Mouse (Mus musculus): ENCODE data around the gene Gm49776. TPM values are rescaled to one million over a fixed set of nuclear protein-coding genes. Genes with fewer than 3 reads are reported as not detected.

The Gm49776 gene
- polyA plus RNA-seq, 1 experiment from 2014 or later, result 2.5 TPM

GRCm38 (mm10) chr16:18218580-18218996, 39.5 kb downstream of the Gm49776 start:
- WGBS, result 69% methylated on average over 9 of the region's 9 CpGs
- Histone ChIP-seq H3K4me3 (replicated peaks) (no peak overlapping the region), H3K9me3 (replicated peaks) (no peaks in the 10 kb centered on the region), H3K4me1 (peaks cover 9% of the 10 kb centered on the region), H3K27ac (replicated peaks) (no peak overlapping the region), H3K36me3 (peaks cover 16% of the 10 kb centered on the region), H3K9ac (no peak overlapping the region), H3K4me2 (replicated peaks) (no peak overlapping the region), H3K27me3 (no peaks in the 10 kb centered on the region)
- ATAC-seq (ENCODE audit: insufficient number of reproducible peaks, low FRiP score, low TSS enrichment, low read depth), result no peak

- Histone ChIP-seq H3K4me3 (replicated peaks) (no peak within 1 kb of the TSS), H3K9me3 (replicated peaks) (no peaks in the 10 kb centered on the region), H3K27ac (replicated peaks) (no peak within 1 kb of the TSS), H3K36me3 (peaks cover 6% of the 10 kb centered on the region; the same call in 1 of the 2 replicates), H3K9ac (no peak within 1 kb of the TSS), H3K27me3 (no peaks in the 10 kb centered on the region), H3K4me2 (replicated peaks) (no peak within 1 kb of the TSS), H3K4me1 (peaks cover 9% of the 10 kb centered on the region)
- no peak for ATAC-seq (ENCODE audit: insufficient number of reproducible peaks, low FRiP score, low TSS enrichment, low read depth)
- WGBS, result 83% methylated on average over 4 of the region's 4 CpGs
These were observed 40.5 kb downstream of the Gm49776 start, which contains the start of gene Ccdc188 for GRCm38 (mm10) chr16:18217579-18217978. Gene Ccdc188 (plus strand): TSS chr16:18217879.

- ATAC-seq (ENCODE audit: insufficient number of reproducible peaks, low FRiP score, low TSS enrichment, low read depth), result no peak
- H3K9me3 ChIP-seq (replicated peaks), result no peaks in the 10 kb centered on the region
- peaks cover 6% of the 10 kb centered on the region for H3K4me1 ChIP-seq
- H3K27ac ChIP-seq (replicated peaks), result no peak overlapping the region
- 77% methylated on average over 7 of the region's 7 CpGs for WGBS
- H3K4me2 ChIP-seq (replicated peaks), result no peak overlapping the region
- no peak overlapping the region for H3K4me3 ChIP-seq (replicated peaks)
- no peaks in the 10 kb centered on the region for H3K36me3 ChIP-seq
- no peak overlapping the region for H3K9ac ChIP-seq
- no peaks in the 10 kb centered on the region for H3K27me3 ChIP-seq
These were observed 43.3 kb downstream of the Gm49776 start for GRCm38 (mm10) chr16:18214858-18215257.

GRCm38 (mm10) chr16:18213689-18214088, 44.4 kb downstream of the Gm49776 start:
- Histone ChIP-seq H3K36me3 (no peaks in the 10 kb centered on the region), H3K4me3 (replicated peaks) (no peak overlapping the region), H3K9ac (no peak overlapping the region), H3K4me2 (replicated peaks) (no peak overlapping the region), H3K27ac (replicated peaks) (no peak overlapping the region), H3K4me1 (peaks cover 3% of the 10 kb centered on the region; the same call in 1 of the 2 replicates), H3K9me3 (replicated peaks) (no peaks in the 10 kb centered on the region), H3K27me3 (no peaks in the 10 kb centered on the region)
- WGBS, result 36% methylated on average over 6 of the region's 6 CpGs
- ATAC-seq (ENCODE audit: insufficient number of reproducible peaks, low FRiP score, low TSS enrichment, low read depth), result 0 out of 2 replicates have a peak, but pooled peaks have one; percentile 34

- H3K36me3 ChIP-seq, result no peaks in the 10 kb centered on the region
- H3K4me3 ChIP-seq (replicated peaks), result no peak overlapping the region
- peaks cover 3% of the 10 kb centered on the region; the same call in 1 of the 2 replicates for H3K4me1 ChIP-seq
- no peak for ATAC-seq (ENCODE audit: insufficient number of reproducible peaks, low FRiP score, low TSS enrichment, low read depth)
- no peaks in the 10 kb centered on the region for H3K9me3 ChIP-seq (replicated peaks)
- no peak overlapping the region for H3K4me2 ChIP-seq (replicated peaks)
- H3K27ac ChIP-seq (replicated peaks), result no peak overlapping the region
- H3K27me3 ChIP-seq, result no peaks in the 10 kb centered on the region
- H3K9ac ChIP-seq, result no peak overlapping the region
- 47% methylated on average over 10 of the region's 10 CpGs for WGBS
These were observed 46.5 kb downstream of the Gm49776 start for GRCm38 (mm10) chr16:18211417-18212171.

- peaks cover 3% of the 10 kb centered on the region; the same call in 1 of the 2 replicates for H3K4me1 ChIP-seq
- H3K27ac ChIP-seq (replicated peaks), result no peak overlapping the region
- H3K9me3 ChIP-seq (replicated peaks), result no peaks in the 10 kb centered on the region
- no peaks in the 10 kb centered on the region for H3K36me3 ChIP-seq
- no peaks in the 10 kb centered on the region for H3K27me3 ChIP-seq
- no peak overlapping the region for H3K4me3 ChIP-seq (replicated peaks)
- H3K4me2 ChIP-seq (replicated peaks), result no peak overlapping the region
- 24% methylated on average over 8 of the region's 8 CpGs for WGBS
- ATAC-seq (ENCODE audit: insufficient number of reproducible peaks, low FRiP score, low TSS enrichment, low read depth), result no peak
- H3K9ac ChIP-seq, result no peak overlapping the region
These were observed 47.3 kb downstream of the Gm49776 start for GRCm38 (mm10) chr16:18210701-18211416.

GRCm38 (mm10) chr16:18203430-18204091, 54.6 kb downstream of the Gm49776 start:
- no peaks in the 10 kb centered on the region for H3K27me3 ChIP-seq
- no peak overlapping the region for H3K4me2 ChIP-seq (replicated peaks)
- no peaks in the 10 kb centered on the region for H3K9me3 ChIP-seq (replicated peaks)
- no peaks in the 10 kb centered on the region for H3K36me3 ChIP-seq
- no peak overlapping the region for H3K9ac ChIP-seq
- H3K27ac ChIP-seq (replicated peaks), result no peak overlapping the region
- no peak for ATAC-seq (ENCODE audit: insufficient number of reproducible peaks, low FRiP score, low TSS enrichment, low read depth)
- 0 out of 2 replicates have a peak, but pooled peaks cover 2% of the 10 kb centered on the region for H3K4me1 ChIP-seq
- 38% methylated on average over 7 of the region's 7 CpGs for WGBS
- no peak overlapping the region for H3K4me3 ChIP-seq (replicated peaks)

GRCm38 (mm10) chr16:18202061-18202460, 56.1 kb downstream of the Gm49776 start:
- 100% methylated on average over 1 of the region's 1 CpGs for WGBS

GRCm38 (mm10) chr16:18201620-18202019, 56.5 kb downstream of the Gm49776 start:
- 0 out of 2 replicates have a peak, but pooled peaks cover 2% of the 10 kb centered on the region for H3K4me1 ChIP-seq

More at GRCm38 (mm10) chr16:18202061-18202460, 56.1 kb downstream of the Gm49776 start:
- Histone ChIP-seq H3K9me3 (replicated peaks) (no peaks in the 10 kb centered on the region), H3K4me2 (replicated peaks) (no peak overlapping the region), H3K4me3 (replicated peaks) (no peak overlapping the region), H3K9ac (no peak overlapping the region), H3K27ac (replicated peaks) (no peak overlapping the region), H3K27me3 (no peaks in the 10 kb centered on the region), H3K36me3 (no peaks in the 10 kb centered on the region), H3K4me1 (0 out of 2 replicates have a peak, but pooled peaks cover 2% of the 10 kb centered on the region)
- ATAC-seq (ENCODE audit: insufficient number of reproducible peaks, low FRiP score, low TSS enrichment, low read depth), result no peak

GRCm38 (mm10) chr16:18200062-18200461, 58.1 kb downstream of the Gm49776 start:
- Histone ChIP-seq H3K27ac (replicated peaks) (no peak overlapping the region), H3K36me3 (no peaks in the 10 kb centered on the region), H3K4me1 (peaks cover 3% of the 10 kb centered on the region), H3K9ac (no peak overlapping the region), H3K27me3 (no peaks in the 10 kb centered on the region), H3K4me3 (replicated peaks) (no peak overlapping the region), H3K4me2 (replicated peaks) (no peak overlapping the region), H3K9me3 (replicated peaks) (no peaks in the 10 kb centered on the region)
- WGBS, result 72% methylated on average over 2 of the region's 2 CpGs
- ATAC-seq (ENCODE audit: insufficient number of reproducible peaks, low FRiP score, low TSS enrichment, low read depth), result no peak

More at GRCm38 (mm10) chr16:18201620-18202019, 56.5 kb downstream of the Gm49776 start:
- H3K4me2 ChIP-seq (replicated peaks), result no peak overlapping the region
- no peak overlapping the region for H3K9ac ChIP-seq
- H3K9me3 ChIP-seq (replicated peaks), result no peaks in the 10 kb centered on the region
- WGBS, result 30% methylated on average over 1 of the region's 1 CpGs
- no peaks in the 10 kb centered on the region for H3K36me3 ChIP-seq
- H3K27me3 ChIP-seq, result no peaks in the 10 kb centered on the region
- ATAC-seq (ENCODE audit: insufficient number of reproducible peaks, low FRiP score, low TSS enrichment, low read depth), result no peak
- H3K4me3 ChIP-seq (replicated peaks), result no peak overlapping the region
- H3K27ac ChIP-seq (replicated peaks), result no peak overlapping the region
